Comparison of ENCODE assay signal across 12 mouse cellular contexts in the genomic region with DNA sequence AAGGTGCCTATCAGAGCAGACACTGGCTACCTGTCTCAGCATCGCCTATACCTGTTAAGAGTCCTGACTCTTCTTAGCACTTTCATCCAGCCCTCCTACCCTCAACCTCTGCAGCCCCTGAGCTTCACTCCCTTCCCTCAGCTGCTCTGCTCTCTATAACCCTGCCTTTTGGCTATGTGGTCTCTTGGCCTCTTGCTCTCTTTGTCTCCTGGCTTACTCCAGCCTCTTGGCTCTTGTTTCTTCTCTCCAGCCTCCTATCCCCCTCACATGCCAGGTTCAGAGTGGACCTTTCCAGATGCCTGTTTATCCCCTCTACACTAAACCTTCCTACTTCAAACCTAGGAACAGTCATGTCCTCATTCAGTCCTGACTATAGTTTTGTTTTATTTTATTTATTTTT. TPM values are rescaled to one million over a fixed set of nuclear protein-coding genes. Genes with fewer than 3 reads are reported as not detected.
A peak's percentile ranks its signal among the peaks of the same experiment; 100 is the strongest.
DNase-seq lines count a peak whose midpoint lies in the region; ATAC-seq and TF ChIP-seq lines count a peak whose summit lies in the region.
"Had no signal": no experiment of that assay in that cellular context is flagged by ENCODE, and none has a peak within 500 bp of the region (broad histone marks: within the 10 kb centered on the region; RNA-seq: fewer than 3 reads in every experiment).

No protein-coding gene starts in this region.

- no peaks in the 10 kb centered on the region for H3K9me3 ChIP-seq in heart, embryonic 13.5 days
- no peaks in the 10 kb centered on the region for H3K9me3 ChIP-seq in midbrain, embryonic 16.5 days (replicated peaks; ENCODE audit: control insufficient read depth, low read length, poor library complexity, severe bottlenecking)
- no peaks in the 10 kb centered on the region for H3K9me3 ChIP-seq in midbrain, postnatal 0 days (ENCODE audit: low read length)
- no peaks in the 10 kb centered on the region for H3K9me3 ChIP-seq in limb, embryonic 13.5 days

- H3K4me2 ChIP-seq in heart, embryonic 13.5 days = peak overlapping the region; percentile 75
- H3K4me2 ChIP-seq in midbrain, embryonic 16.5 days (ENCODE audit: low read length) = peak overlapping the region; percentile 31
- no peak overlapping the region for H3K4me2 ChIP-seq in midbrain, postnatal 0 days (ENCODE audit: low read depth, low read length, poor library complexity, severe bottlenecking)
- peak overlapping the region; percentile 65 for H3K4me2 ChIP-seq in limb, embryonic 13.5 days (replicated peaks)

- no peak for ATAC-seq in heart, embryonic 13.5 days (ENCODE audit: extremely low read depth, insufficient number of reproducible peaks, low FRiP score, low TSS enrichment)
- ATAC-seq in midbrain, embryonic 16.5 days = no peak
- no peak for ATAC-seq in midbrain, postnatal 0 days (ENCODE audit: low FRiP score)
- ATAC-seq in limb, embryonic 13.5 days (ENCODE audit: low FRiP score, low read depth) = no peak

- peak overlapping the region; percentile 99 for H3K9ac ChIP-seq in heart, embryonic 13.5 days
- 0 out of 2 replicates have a peak overlapping the region, but pooled peaks have one; percentile 7 for H3K9ac ChIP-seq in midbrain, embryonic 16.5 days (ENCODE audit: low read depth, low read length)
- no peak overlapping the region for H3K9ac ChIP-seq in midbrain, postnatal 0 days (replicated peaks; ENCODE audit: low read length, poor library complexity, severe bottlenecking)
- no peak overlapping the region for H3K9ac ChIP-seq in limb, embryonic 13.5 days

- DNase-seq in heart, postnatal 25 days (ENCODE audit: low spot score) = no peak
- DNase-seq in midbrain, postnatal 0 days (ENCODE audit: low spot score) = no peak
- no peak for DNase-seq in thymus, postnatal 25 days
- DNase-seq in B cell, adult 2 months = no peak
- DNase-seq: gastrocnemius, postnatal 10 days; kidney, postnatal 14 days; lung, postnatal 10 days; spleen, adult 18-20 months had no signal

- 0 out of 2 replicates have a peak, but pooled peaks cover 4% of the 10 kb centered on the region for H3K27me3 ChIP-seq in heart, embryonic 13.5 days (replicated peaks)
- H3K27me3 ChIP-seq in midbrain, embryonic 16.5 days (ENCODE audit: control insufficient read depth, insufficient read depth, low read depth, low read length) = peaks cover 3% of the 10 kb centered on the region; the same call in 1 of the 2 replicates
- H3K27me3 ChIP-seq in midbrain, postnatal 0 days (ENCODE audit: insufficient read depth, low read length) = 0 out of 2 replicates have a peak, but pooled peaks cover 4% of the 10 kb centered on the region
- peaks cover 4% of the 10 kb centered on the region; the same call in 1 of the 2 replicates for H3K27me3 ChIP-seq in limb, embryonic 13.5 days

- intact Hi-C loops in heart, postnatal 25 days (cut with DNase I) = loop anchor here (5.0 kb wide), 2 partner anchors 33 to 117 kb away; a partner anchor contains a TSS

- H3K36me3 ChIP-seq in heart, embryonic 13.5 days = peaks cover 20% of the 10 kb centered on the region; the same call in 1 of the 2 replicates
- H3K36me3 ChIP-seq in midbrain, embryonic 16.5 days (ENCODE audit: control insufficient read depth, insufficient read depth, low read length) = peaks cover 3% of the 10 kb centered on the region; the same call in 1 of the 2 replicates
- no peaks in the 10 kb centered on the region for H3K36me3 ChIP-seq in midbrain, postnatal 0 days (ENCODE audit: insufficient read depth, low read length)
- peaks cover 5% of the 10 kb centered on the region; the same call in 1 of the 2 replicates for H3K36me3 ChIP-seq in limb, embryonic 13.5 days

- WGBS in heart, embryonic 13.5 days = 70% methylated on average over 1 of the region's 1 CpGs
- 100% methylated on average over 1 of the region's 1 CpGs for WGBS in midbrain, embryonic 16.5 days
- 92% methylated on average over 1 of the region's 1 CpGs for WGBS in midbrain, postnatal 0 days
- WGBS in limb, embryonic 13.5 days = 84% methylated on average over 1 of the region's 1 CpGs

- H3K4me1 ChIP-seq in heart, embryonic 13.5 days = peaks cover 44% of the 10 kb centered on the region
- peaks cover 24% of the 10 kb centered on the region for H3K4me1 ChIP-seq in midbrain, embryonic 16.5 days (ENCODE audit: control insufficient read depth, insufficient read depth, low read length)
- H3K4me1 ChIP-seq in midbrain, postnatal 0 days (ENCODE audit: insufficient read depth, low read length) = peaks cover 11% of the 10 kb centered on the region
- peaks cover 24% of the 10 kb centered on the region for H3K4me1 ChIP-seq in limb, embryonic 13.5 days

- H3K27ac ChIP-seq in heart, embryonic 13.5 days (replicated peaks) = no peak overlapping the region
- no peak overlapping the region for H3K27ac ChIP-seq in midbrain, embryonic 16.5 days (ENCODE audit: low read length)
- H3K27ac ChIP-seq in midbrain, postnatal 0 days (ENCODE audit: low read depth, low read length) = no peak overlapping the region
- no peak overlapping the region for H3K27ac ChIP-seq in limb, embryonic 13.5 days

- TF ChIP-seq CTCF in midbrain, postnatal 0 days (IDR thresholded peaks at IDR 0.05) = no peak

- peak overlapping the region; percentile 89 for H3K4me3 ChIP-seq in heart, embryonic 13.5 days
- no peak overlapping the region for H3K4me3 ChIP-seq in midbrain, embryonic 16.5 days (ENCODE audit: low read depth, low read length)
- no peak overlapping the region for H3K4me3 ChIP-seq in midbrain, postnatal 0 days (ENCODE audit: low read depth, low read length)
- peak overlapping the region; percentile 13; the same call in 1 of the 2 replicates for H3K4me3 ChIP-seq in limb, embryonic 13.5 days

RNA-seq across cellular contexts. Expression of a gene that starts 2.6 kb away (rescaled TPM):
- polyA plus RNA-seq in heart, embryonic 13.5 days (2015; fragmentation: Nextera tagmentation; extraction: Ambion mirVana) = 0.78 and 1.3 TPM in 2 replicates
- 1 to 10 TPM in 1 of 2 experiments, not detected in 1; 1.1 TPM for total RNA-seq in heart, postnatal 25 days (2021)
- not detected in 2 replicates for polyA plus RNA-seq in midbrain, embryonic 16.5 days (2015; fragmentation: Nextera tagmentation; extraction: Ambion mirVana)
- not detected in 2 replicates for total RNA-seq in midbrain, postnatal 0 days (2014; rRNA removed)
- 0.96 and 1.9 TPM in 2 replicates for polyA plus RNA-seq in midbrain, postnatal 0 days (2015; fragmentation: Nextera tagmentation; extraction: Ambion mirVana)
- 0.84 TPM in 1 of 2 replicates, not detected in the other for polyA plus RNA-seq in limb, embryonic 13.5 days (2015; fragmentation: Nextera tagmentation; extraction: Ambion mirVana)
- total RNA-seq: gastrocnemius, postnatal 10 days had no signal
- polyA plus RNA-seq: embryonic facial prominence, embryonic 11.5 days had no signal

RNA-seq across cellular contexts. Expression of a gene that starts 3.1 kb away (rescaled TPM):
- 60.1 and 63.0 TPM in 2 replicates for polyA plus RNA-seq in heart, embryonic 13.5 days (2015; fragmentation: Nextera tagmentation; extraction: Ambion mirVana)
- total RNA-seq in heart, postnatal 25 days (2021) = 10 to 100 TPM; 81.6 to 89.8 TPM
- 61.6 and 61.7 TPM in 2 replicates for polyA plus RNA-seq in midbrain, embryonic 16.5 days (2015; fragmentation: Nextera tagmentation; extraction: Ambion mirVana)
- total RNA-seq in midbrain, postnatal 0 days (2014; rRNA removed) = 116 and 133 TPM in 2 replicates
- 49.1 and 55.8 TPM in 2 replicates for polyA plus RNA-seq in midbrain, postnatal 0 days (2015; fragmentation: Nextera tagmentation; extraction: Ambion mirVana)
- 84.1 and 91.9 TPM in 2 replicates for polyA plus RNA-seq in limb, embryonic 13.5 days (2015; fragmentation: Nextera tagmentation; extraction: Ambion mirVana)

Comparison
In these comparisons a context has a peak if more than half of its experiments do, and no peak if none do; other contexts are left out.
1. H3K9ac ChIP-seq: peak in heart, embryonic 13.5 days (single experiment) and midbrain, embryonic 16.5 days (single experiment); none in midbrain, postnatal 0 days (single experiment) and limb, embryonic 13.5 days (single experiment).
2. H3K4me3 ChIP-seq: peak in heart, embryonic 13.5 days (single experiment) and limb, embryonic 13.5 days (single experiment); none in midbrain, embryonic 16.5 days (single experiment) and midbrain, postnatal 0 days (single experiment).